Mouse (Mus musculus) kidney, adult 18-20 months (tissue): Measurements from ENCODE around the gene Cyp2w1.

Experiments used
- DNase-seq: peaks from one replicate; pipeline ENCODE4 v3.0.0; 2021

Gene Cyp2w1

GRCm38 (mm10) chr5:139365827-139366226 is 13.4 kb downstream of the Cyp2w1 start:
- no peak for DNase-seq

- no peak for DNase-seq
Observed at GRCm38 (mm10) chr5:139366484-139366883, 14.1 kb downstream of the Cyp2w1 start.

GRCm38 (mm10) chr5:139367884-139368458 is 15.6 kb downstream of the Cyp2w1 start:
- DNase-seq, result peak; percentile 21

GRCm38 (mm10) chr5:139368638-139369320 is 16.4 kb downstream of the Cyp2w1 start:
- peak; percentile 74 for DNase-seq

- DNase-seq, result no peak
Observed at GRCm38 (mm10) chr5:139370336-139370735, 17.9 kb downstream of the Cyp2w1 start.

- DNase-seq, result no peak
Observed at GRCm38 (mm10) chr5:139371118-139371517, 18.7 kb downstream of the Cyp2w1 start.

- peak; percentile 95 for DNase-seq
Observed at GRCm38 (mm10) chr5:139371631-139372401, 19.4 kb downstream of the Cyp2w1 start.

- DNase-seq, result no peak
Observed at GRCm38 (mm10) chr5:139373126-139373525, 20.7 kb downstream of the Cyp2w1 start.

- DNase-seq, result peak; percentile 45
Observed at GRCm38 (mm10) chr5:139373889-139374444, 21.6 kb downstream of the Cyp2w1 start.

GRCm38 (mm10) chr5:139374841-139375240 is 22.4 kb downstream of the Cyp2w1 start:
- DNase-seq, result no peak

GRCm38 (mm10) chr5:139377468-139378270 is 25.3 kb downstream of the Cyp2w1 start, which contains the start of gene Gpr146:
Gene Gpr146, plus strand, starts transcription at chr5:139377697.
- peak; percentile 76 for DNase-seq

GRCm38 (mm10) chr5:139378271-139378556 is 25.8 kb downstream of the Cyp2w1 start:
- no peak for DNase-seq

GRCm38 (mm10) chr5:139378986-139379629 is 26.7 kb downstream of the Cyp2w1 start:
- peak; percentile 91 for DNase-seq

- DNase-seq, result no peak
Observed at GRCm38 (mm10) chr5:139379771-139380384, 27.5 kb downstream of the Cyp2w1 start.

GRCm38 (mm10) chr5:139380385-139381248 is 28.2 kb downstream of the Cyp2w1 start:
- peak; percentile 98 for DNase-seq

- DNase-seq, result peak; percentile 45
Observed at GRCm38 (mm10) chr5:139381586-139382513, 29.4 kb downstream of the Cyp2w1 start.

- DNase-seq, result peak; percentile 59
Observed at GRCm38 (mm10) chr5:139382760-139383159, 30.3 kb downstream of the Cyp2w1 start.

GRCm38 (mm10) chr5:139383234-139383633 is 30.8 kb downstream of the Cyp2w1 start:
- no peak for DNase-seq

- peak; percentile 62 for DNase-seq
Observed at GRCm38 (mm10) chr5:139384531-139384930, 32.1 kb downstream of the Cyp2w1 start.

GRCm38 (mm10) chr5:139386047-139386446 is 33.6 kb downstream of the Cyp2w1 start:
- DNase-seq, result no peak
